Mouse (Mus musculus): ENCODE measurements at regions not wholly inside any gene's neighbourhood (a gene's known extent, or its start where the extent isn't known, plus 50 kb on each side); places are given as distances from the start of the nearest gene placed in this dataset.

GRCm38 (mm10) chr1:152184956-152185355 lies 95.0 kb upstream of the 1700025G04Rik start:
- TF ChIP-seq CTCF (IDR thresholded peaks at IDR 0.05; ENCODE audit: low read depth, low read length), result no peak
- no peak for TF ChIP-seq POLR2A (IDR thresholded peaks at IDR 0.05; ENCODE audit: extremely low read depth, insufficient read depth, low read length)

All from liver, adult 2 months (tissue).